Mouse (Mus musculus) forebrain, embryonic 14.5 days (tissue): ENCODE measurements around the gene Fbrsl1. TPM values are rescaled to one million over a fixed set of nuclear protein-coding genes. Genes with fewer than 3 reads are reported as not detected.

ENCODE experiments used
- ATAC-seq: fragments of 200-750 bp; cut with Nextera tagmentation; 2 replicates; pipeline ENCODE4 v1.8.0; 2017; ENCODE audit warnings: mild to moderate bottlenecking, moderate library complexity
- DNase-seq: peaks from one replicate; pipeline ENCODE4 v3.0.0-alpha.2; 2015; ENCODE audit warnings: low spot score
- H3K27ac ChIP-seq: fragments of 300-500 bp; sonication (generic); 2 replicates; pipeline ENCODE4 v1.5.1; 2014; ENCODE audit warnings: low read depth, mild to moderate bottlenecking, control low read depth, low read length, moderate library complexity
- H3K27me3 ChIP-seq: fragments of 300-500 bp; sonication (generic); replicated peaks from 2 replicates; pipeline ENCODE4 v1.6.1; 2014; ENCODE audit warnings: low read length, control low read depth, mixed read lengths; ENCODE audit not compliant: control insufficient read depth, insufficient read depth
- H3K36me3 ChIP-seq: fragments of 300-500 bp; sonication (generic); 2 replicates; pipeline ENCODE4 v1.6.1; 2014; ENCODE audit warnings: low read length, control low read depth; ENCODE audit not compliant: control insufficient read depth, insufficient read depth
- H3K4me1 ChIP-seq: fragments of 300-500 bp; sonication (generic); 2 replicates; pipeline ENCODE4 v1.6.1; 2014; ENCODE audit warnings: antibody characterized with exemption, low read length, control low read depth; ENCODE audit not compliant: control insufficient read depth, insufficient read depth
- H3K4me2 ChIP-seq: fragments of 300-500 bp; sonication (generic); 2 replicates; pipeline ENCODE4 v1.6.1; 2014; ENCODE audit warnings: mild to moderate bottlenecking, control low read depth, low read length
- H3K4me3 ChIP-seq: fragments of 300-500 bp; sonication (generic); 2 replicates; pipeline ENCODE4 v1.5.1; 2014; ENCODE audit warnings: low read depth, low read length, control low read depth
- H3K9ac ChIP-seq: fragments of 300-500 bp; sonication (generic); 2 replicates; pipeline ENCODE4 v1.6.1; 2014; ENCODE audit warnings: mild to moderate bottlenecking, low read length, control low read depth, moderate library complexity
- H3K9me3 ChIP-seq: fragments of 300-500 bp; sonication (generic); replicated peaks from 2 replicates; pipeline ENCODE4 v1.6.1; 2016; ENCODE audit warnings: low read length, control low read depth, mixed read lengths; ENCODE audit not compliant: control insufficient read depth
- WGBS: fragments of 180-500 bp; shearing (Covaris S2); extraction: QIAGEN DNeasy Blood & Tissue Kit; methylation state at CpG from one replicate; pipeline ENCODE4 v1.1.7; 2014; 5-methylcytosine and 5-hydroxymethylcytosine counted together
- polyA plus RNA-seq: library from polyadenylated mRNA; unstranded; fragments of >200 nt; fragmentation: Nextera tagmentation; extraction: Ambion mirVana; gene quantifications from 2 replicates; pipeline ENCODE4 v1.2.1, GENCODE M21; 2014

Fbrsl1 gene
- polyA plus RNA-seq, 1 experiment from 2014 or later = 15.0 TPM

GRCm38 (mm10) chr5:110392727-110393126, 55.6 kb downstream of the Fbrsl1 start:
- 72% methylated on average over 5 of the region's 5 CpGs for WGBS
- Histone ChIP-seq H3K9me3 (no peaks in the 10 kb centered on the region), H3K9ac (no peak overlapping the region), H3K27me3 (no peaks in the 10 kb centered on the region), H3K27ac (no peak overlapping the region), H3K36me3 (no peaks in the 10 kb centered on the region), H3K4me3 (no peak overlapping the region), H3K4me1 (no peaks in the 10 kb centered on the region), H3K4me2 (no peak overlapping the region)
- ATAC-seq (peak; percentile 37), DNase-seq (no peak)

GRCm38 (mm10) chr5:110390631-110391030, 57.7 kb downstream of the Fbrsl1 start:
- WGBS = 87% methylated on average over 4 of the region's 4 CpGs
- DNase-seq (no peak), ATAC-seq (no peak)

GRCm38 (mm10) chr5:110387332-110387731, 61.0 kb downstream of the Fbrsl1 start:
- Histone ChIP-seq H3K4me3 (peak overlapping the region; percentile 87), H3K9ac (peak overlapping the region; percentile 90), H3K4me1 (peaks cover 19% of the 10 kb centered on the region), H3K36me3 (peaks cover 5% of the 10 kb centered on the region; the same call in 1 of the 2 replicates), H3K27ac (no peak overlapping the region; the same call in 1 of the 2 replicates), H3K27me3 (no peaks in the 10 kb centered on the region), H3K9me3 (no peaks in the 10 kb centered on the region), H3K4me2 (peak overlapping the region; percentile 72)
- ATAC-seq = no peak; the same call in 1 of the 2 replicates
- 8% methylated on average over 8 of the region's 8 CpGs for WGBS
- no peak for DNase-seq

More at GRCm38 (mm10) chr5:110390631-110391030, 57.7 kb downstream of the Fbrsl1 start:
- H3K27ac ChIP-seq = no peak overlapping the region
- H3K9ac ChIP-seq = no peak overlapping the region
- no peaks in the 10 kb centered on the region for H3K36me3 ChIP-seq
- no peak overlapping the region for H3K4me3 ChIP-seq
- no peaks in the 10 kb centered on the region for H3K9me3 ChIP-seq
- H3K4me2 ChIP-seq = no peak overlapping the region
- H3K27me3 ChIP-seq = no peaks in the 10 kb centered on the region
- peaks cover 2% of the 10 kb centered on the region for H3K4me1 ChIP-seq

GRCm38 (mm10) chr5:110386371-110387330, 61.7 kb downstream of the Fbrsl1 start:
- peak overlapping the region; percentile 87 for H3K4me3 ChIP-seq
- H3K27ac ChIP-seq = peak overlapping the region; percentile 66; the same call in 1 of the 2 replicates
- peak overlapping the region; percentile 72 for H3K4me2 ChIP-seq
- H3K4me1 ChIP-seq = peaks cover 19% of the 10 kb centered on the region
- ATAC-seq (peak; percentile 93), DNase-seq (peak; percentile 85)
- no peaks in the 10 kb centered on the region for H3K27me3 ChIP-seq
- H3K9me3 ChIP-seq = no peaks in the 10 kb centered on the region
- H3K36me3 ChIP-seq = peaks cover 8% of the 10 kb centered on the region; the same call in 1 of the 2 replicates
- peak overlapping the region; percentile 90 for H3K9ac ChIP-seq
- under 1% methylated on average over 87 of the region's 90 CpGs for WGBS

- no peaks in the 10 kb centered on the region for H3K9me3 ChIP-seq
- peak overlapping the region; percentile 90 for H3K9ac ChIP-seq
- peaks cover 19% of the 10 kb centered on the region for H3K4me1 ChIP-seq
- H3K36me3 ChIP-seq = peaks cover 8% of the 10 kb centered on the region; the same call in 1 of the 2 replicates
- ATAC-seq (no peak), DNase-seq (no peak)
- H3K27me3 ChIP-seq = no peaks in the 10 kb centered on the region
- H3K4me2 ChIP-seq = peak overlapping the region; percentile 72
- H3K4me3 ChIP-seq = peak overlapping the region; percentile 87
- H3K27ac ChIP-seq = no peak overlapping the region
- WGBS = 40% methylated on average over 4 of the region's 4 CpGs
These were observed 63.0 kb downstream of the Fbrsl1 start for GRCm38 (mm10) chr5:110385263-110385662.

- H3K9ac ChIP-seq = peak overlapping the region; percentile 90
- H3K4me1 ChIP-seq = peaks cover 19% of the 10 kb centered on the region
- peaks cover 8% of the 10 kb centered on the region; the same call in 1 of the 2 replicates for H3K36me3 ChIP-seq
- H3K27ac ChIP-seq = no peak overlapping the region
- WGBS = 64% methylated on average over 6 of the region's 6 CpGs
- H3K9me3 ChIP-seq = no peaks in the 10 kb centered on the region
- ATAC-seq (no peak), DNase-seq (no peak)
- H3K27me3 ChIP-seq = no peaks in the 10 kb centered on the region
- peak overlapping the region; percentile 87 for H3K4me3 ChIP-seq
- peak overlapping the region; percentile 72 for H3K4me2 ChIP-seq
These were observed 63.8 kb downstream of the Fbrsl1 start for GRCm38 (mm10) chr5:110384491-110384890.

- Histone ChIP-seq H3K4me3 (no peak overlapping the region), H3K4me1 (peaks cover 9% of the 10 kb centered on the region), H3K27me3 (no peaks in the 10 kb centered on the region), H3K9ac (no peak overlapping the region), H3K27ac (no peak overlapping the region), H3K36me3 (peaks cover 55% of the 10 kb centered on the region), H3K4me2 (no peak overlapping the region), H3K9me3 (no peaks in the 10 kb centered on the region)
- 90% methylated on average over 4 of the region's 4 CpGs for WGBS
- DNase-seq (no peak), ATAC-seq (no peak)
These were observed 68.5 kb downstream of the Fbrsl1 start for GRCm38 (mm10) chr5:110379823-110380222.

- ATAC-seq = no peak
- H3K9ac ChIP-seq = no peak overlapping the region
- H3K27ac ChIP-seq = no peak overlapping the region
- no peak overlapping the region for H3K4me3 ChIP-seq
- peaks cover 2% of the 10 kb centered on the region; the same call in 1 of the 2 replicates for H3K4me1 ChIP-seq
- H3K27me3 ChIP-seq = no peaks in the 10 kb centered on the region
- H3K4me2 ChIP-seq = no peak overlapping the region
- 93% methylated on average over 15 of the region's 15 CpGs for WGBS
- peaks cover 62% of the 10 kb centered on the region for H3K36me3 ChIP-seq
- no peaks in the 10 kb centered on the region for H3K9me3 ChIP-seq
- no peak for DNase-seq
These were observed 69.2 kb downstream of the Fbrsl1 start for GRCm38 (mm10) chr5:110379086-110379485.

- H3K4me3 ChIP-seq = no peak overlapping the region
- DNase-seq = peak; percentile 32
- H3K9me3 ChIP-seq = no peaks in the 10 kb centered on the region
- H3K4me1 ChIP-seq = no peaks in the 10 kb centered on the region; the same call in 1 of the 2 replicates
- no peak overlapping the region for H3K9ac ChIP-seq
- peak; percentile 22 for ATAC-seq
- H3K4me2 ChIP-seq = no peak overlapping the region
- no peak overlapping the region for H3K27ac ChIP-seq
- H3K36me3 ChIP-seq = peaks cover 71% of the 10 kb centered on the region
- H3K27me3 ChIP-seq = no peaks in the 10 kb centered on the region
- WGBS = 37% methylated on average over 20 of the region's 20 CpGs
These were observed 70.1 kb downstream of the Fbrsl1 start for GRCm38 (mm10) chr5:110378181-110378583.
